Mouse (Mus musculus) lung, adult 2 months (tissue): Measurements from ENCODE around the gene Ccdc15.

Source experiments
- CTCF ChIP-seq: fragments of 200-500 bp; IDR thresholded peaks from 2 replicates; pipeline ENCODE4 v1.5.1; 2011; ENCODE audit warnings: mild to moderate bottlenecking, low read length, control low read depth; ENCODE audit not compliant: insufficient read depth
- POLR2A ChIP-seq: fragments of 200-500 bp; IDR thresholded peaks from 2 replicates; pipeline ENCODE4 v1.6.1; 2011; ENCODE audit warnings: low read depth, mild to moderate bottlenecking, control low read depth, low read length, borderline replicate concordance; ENCODE audit errors: extremely low read depth

GRCm38 (mm10) chr9:37375718-37376117 lies 27.5 kb upstream of the Ccdc15 start:
- TF ChIP-seq POLR2A (no peak), CTCF (no peak)
